Mouse (Mus musculus) splenic B cell, adult 2 months (primary cell): Measurements from ENCODE around the gene Btbd35f4.
"Not testable (repeated sequence)": the region's sequence is repeated elsewhere in the genome, so short reads cannot be mapped to it uniquely, and the experiment has no call there.

Source experiments
- DNase-seq: peaks from one replicate; pipeline ENCODE4 v3.0.0-alpha.2; 2011; ENCODE audit warnings: low read depth, low spot score
- H3K27me3 ChIP-seq: 2 replicates; pipeline ENCODE4 v1.6.1; 2012; ENCODE audit warnings: mild to moderate bottlenecking, low read length, moderate library complexity, mixed read lengths; ENCODE audit not compliant: control insufficient read depth, poor library complexity, insufficient read depth, severe bottlenecking
- H3K36me3 ChIP-seq: 2 replicates; pipeline ENCODE4 v1.6.1; 2012; ENCODE audit warnings: mild to moderate bottlenecking, low read length, moderate library complexity, mixed read lengths; ENCODE audit not compliant: control insufficient read depth, poor library complexity, insufficient read depth, severe bottlenecking

Gene Btbd35f4

DNA sequence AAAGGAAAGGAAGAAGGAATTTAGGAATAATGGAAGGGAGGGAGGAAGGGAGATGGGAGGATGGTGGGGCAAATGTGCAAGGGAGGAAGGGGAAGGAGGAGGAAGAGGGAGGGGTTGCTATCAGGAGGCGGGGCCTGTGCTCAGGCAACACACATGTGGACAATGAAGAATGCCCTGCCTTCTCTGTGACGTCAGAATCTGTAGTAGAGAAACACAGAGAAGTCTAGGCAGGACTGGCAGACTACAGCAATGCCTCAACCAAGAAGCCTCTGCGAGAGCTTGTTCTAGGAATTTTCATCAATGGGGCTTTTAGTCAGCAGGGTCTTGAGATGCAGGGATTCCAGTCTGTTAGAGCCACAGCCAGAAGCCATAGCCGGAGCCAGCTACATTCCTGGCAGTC lies at the start of gene Btbd35f4:
Gene Btbd35f4, plus strand, starts transcription at position 301 of the 400 bp plus-strand sequence.
- not testable (repeated sequence) for H3K36me3 ChIP-seq, H3K27me3 ChIP-seq, DNase-seq

DNA sequence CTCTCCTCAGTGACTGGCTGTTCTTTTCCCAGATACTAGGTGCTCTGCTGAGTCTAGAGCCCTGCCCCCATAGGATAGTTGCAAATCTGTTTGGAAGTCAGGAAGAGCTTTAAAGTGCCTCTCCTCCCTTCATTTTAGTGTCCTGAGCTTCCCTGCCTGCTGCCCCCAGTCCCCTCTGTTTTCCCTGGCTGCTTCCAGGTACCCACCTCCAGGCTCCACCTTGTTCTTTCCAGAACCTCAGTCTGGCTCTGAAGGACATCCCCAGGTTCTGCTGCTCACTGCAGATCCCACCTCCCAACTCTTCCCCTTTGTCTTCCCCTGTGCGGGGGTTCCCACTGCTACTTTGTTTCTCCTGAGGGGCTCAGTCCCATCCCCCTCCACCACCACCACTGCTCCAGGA lies 39.7 kb downstream of the Btbd35f4 start:
- H3K27me3 ChIP-seq, H3K36me3 ChIP-seq, DNase-seq: not testable (repeated sequence)
